Mouse (Mus musculus): ENCODE measurements around the gene Rbm28.
"Not testable (repeated sequence)": the region's sequence is repeated elsewhere in the genome, so short reads cannot be mapped to it uniquely, and the experiment has no call there.

The Rbm28 gene

GRCm38 (mm10) chr6:29193961-29194750 lies 29.4 kb upstream of the Rbm28 start:
- DNase-seq (ENCODE audit: low spot score) = peak; percentile 36

DNA sequence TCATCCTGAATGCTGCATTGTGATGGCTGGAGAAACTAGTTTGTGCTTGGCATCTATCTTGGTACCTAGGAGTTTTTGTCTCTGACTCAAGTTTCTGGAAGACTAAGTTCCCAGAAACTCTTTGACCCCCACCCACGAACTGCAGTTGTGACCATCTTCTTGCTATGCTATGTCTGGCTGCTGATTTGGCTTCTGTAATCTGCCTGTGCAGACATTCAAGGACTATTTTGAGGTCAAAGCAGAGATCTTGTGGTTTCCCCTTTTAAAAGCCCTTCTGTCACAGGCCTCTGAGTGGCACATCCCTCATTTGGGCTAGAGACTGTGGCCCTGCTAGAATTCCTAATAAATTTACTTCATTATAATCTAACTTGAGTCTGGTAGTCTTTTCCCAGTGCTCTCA lies 23.1 kb upstream of the Rbm28 start:
- DNase-seq (ENCODE audit: low spot score) = no peak

GRCm38 (mm10) chr6:29179843-29180242 lies 15.0 kb upstream of the Rbm28 start:
- DNase-seq (ENCODE audit: low spot score) = no peak

- DNase-seq (ENCODE audit: low spot score) = peak; percentile 62
These were observed 14.3 kb upstream of the Rbm28 start, which contains the start of gene Prrt4 for GRCm38 (mm10) chr6:29178888-29179658. Gene Prrt4 (minus strand): TSS chr6:29179584.

GRCm38 (mm10) chr6:29177901-29178879 lies 13.4 kb upstream of the Rbm28 start:
- DNase-seq (ENCODE audit: low spot score) = peak; percentile 40

DNA sequence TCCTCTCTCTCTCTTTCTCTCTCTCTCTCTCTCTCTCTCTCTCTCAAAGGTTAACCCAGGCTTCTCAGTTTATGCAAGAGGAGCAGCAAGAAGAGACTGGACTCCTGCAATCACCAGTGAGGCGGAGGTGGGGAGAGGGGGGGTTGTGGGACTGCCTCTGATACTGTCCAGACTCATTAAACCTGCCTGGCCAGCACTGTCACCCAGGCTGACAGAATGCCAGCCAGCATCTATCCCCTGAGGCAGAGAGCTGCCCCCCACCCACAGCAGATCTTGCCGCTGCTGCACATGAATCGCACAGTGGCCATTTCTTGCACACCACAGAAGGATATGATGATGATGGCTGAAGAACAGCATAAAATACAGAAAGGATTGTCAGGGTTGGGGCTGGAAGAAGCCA lies 10.3 kb upstream of the Rbm28 start:
- no peak for DNase-seq (ENCODE audit: low spot score)

GRCm38 (mm10) chr6:29174368-29174767 lies 9.6 kb upstream of the Rbm28 start:
- peak; percentile 57 for DNase-seq (ENCODE audit: low spot score)

DNA sequence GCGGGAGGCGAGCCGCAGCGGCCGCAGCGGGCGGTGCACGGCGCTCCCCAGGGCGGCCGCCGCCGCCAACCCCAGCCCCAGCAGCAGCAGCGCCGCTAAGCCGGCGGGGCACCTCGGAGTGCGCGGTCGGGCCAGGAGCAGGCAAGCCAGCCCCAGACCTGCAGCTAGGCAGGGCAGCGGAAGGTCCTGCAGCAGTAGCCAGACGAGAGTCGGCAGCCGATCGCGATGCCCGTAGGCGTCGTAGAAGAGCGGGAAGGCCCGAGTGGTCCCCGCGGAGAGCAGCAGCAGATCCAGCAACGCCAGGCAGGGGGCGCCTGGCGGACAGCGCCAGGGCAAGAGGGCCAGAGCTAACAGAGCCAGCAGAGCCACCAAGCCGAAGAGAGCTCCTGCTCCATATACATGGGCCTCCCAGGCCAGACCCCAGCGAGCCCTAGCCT lies 6.2 kb upstream of the Rbm28 start:
- peak; percentile 92 for DNase-seq (ENCODE audit: low spot score)

GRCm38 (mm10) chr6:29170063-29170921 lies 5.5 kb upstream of the Rbm28 start:
- DNase-seq (ENCODE audit: low spot score) = peak; percentile 65

- DNase-seq (ENCODE audit: low spot score) = no peak
These were observed 4.9 kb upstream of the Rbm28 start for GRCm38 (mm10) chr6:29169675-29170062.

GRCm38 (mm10) chr6:29168871-29169270 lies 4.1 kb upstream of the Rbm28 start:
- no peak for DNase-seq (ENCODE audit: low spot score)

DNA sequence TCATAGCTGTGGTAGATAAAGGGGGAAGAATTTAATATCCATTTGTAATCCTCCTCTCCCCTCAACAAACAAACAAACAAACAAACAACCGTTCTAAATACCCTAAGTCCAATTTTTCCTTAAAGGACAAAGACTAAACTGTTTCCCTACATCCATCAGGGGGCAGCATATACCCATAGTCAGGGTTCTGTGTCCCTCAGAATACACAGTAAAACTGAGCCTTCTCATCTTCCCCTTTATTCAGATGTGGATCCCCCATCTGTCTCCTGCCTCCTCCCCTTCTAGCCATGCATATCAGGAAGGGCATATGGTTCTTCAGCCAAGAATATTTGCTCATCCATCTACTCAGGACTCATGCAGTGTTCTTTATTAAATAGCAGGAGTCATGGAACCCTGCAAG lies 1.4 kb upstream of the Rbm28 start:
- DNase-seq (ENCODE audit: low spot score) = peak; percentile 84

DNA sequence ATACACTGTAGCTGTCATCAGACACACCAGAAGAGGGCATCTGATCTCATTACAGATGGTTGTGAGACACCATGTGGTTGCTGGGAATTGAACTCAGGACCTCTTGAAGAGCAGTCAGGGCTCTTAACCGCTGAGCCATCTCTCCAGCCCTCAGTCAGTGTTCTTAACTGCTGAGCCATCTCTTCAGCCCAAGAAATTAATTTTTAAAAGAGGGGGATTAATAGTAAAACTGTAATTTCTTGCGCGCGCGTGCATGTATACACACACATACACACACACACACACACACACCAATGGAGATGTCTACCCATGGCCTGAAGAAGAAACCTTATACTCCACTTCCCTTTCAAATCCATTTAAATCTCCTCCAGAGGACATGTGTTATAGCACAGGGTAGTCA lies 3.5 kb downstream of the Rbm28 start:
- DNase-seq (ENCODE audit: low spot score) = not testable (repeated sequence)

DNA sequence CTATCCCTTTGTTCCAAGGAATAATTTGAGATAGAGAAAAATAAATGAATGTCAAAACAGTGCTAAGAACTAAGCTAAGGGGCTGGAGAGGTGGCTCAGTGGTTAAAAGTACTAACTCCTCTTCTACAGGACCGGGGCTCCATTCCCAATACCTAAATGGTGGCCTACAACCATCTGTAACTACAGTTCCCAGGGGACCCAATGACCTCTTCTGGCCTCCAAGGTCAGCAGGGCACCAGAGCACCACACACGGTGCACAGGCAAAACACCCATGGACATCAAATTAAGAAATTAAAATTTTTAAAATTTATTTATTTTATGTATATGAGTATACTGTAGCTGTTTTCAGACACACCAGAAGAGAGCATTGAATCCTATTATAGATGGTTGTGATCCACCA lies 4.0 kb downstream of the Rbm28 start:
- no peak for DNase-seq (ENCODE audit: low spot score)

- DNase-seq (ENCODE audit: low spot score) = no peak
These were observed 8.5 kb downstream of the Rbm28 start for GRCm38 (mm10) chr6:29156326-29156725.

DNA sequence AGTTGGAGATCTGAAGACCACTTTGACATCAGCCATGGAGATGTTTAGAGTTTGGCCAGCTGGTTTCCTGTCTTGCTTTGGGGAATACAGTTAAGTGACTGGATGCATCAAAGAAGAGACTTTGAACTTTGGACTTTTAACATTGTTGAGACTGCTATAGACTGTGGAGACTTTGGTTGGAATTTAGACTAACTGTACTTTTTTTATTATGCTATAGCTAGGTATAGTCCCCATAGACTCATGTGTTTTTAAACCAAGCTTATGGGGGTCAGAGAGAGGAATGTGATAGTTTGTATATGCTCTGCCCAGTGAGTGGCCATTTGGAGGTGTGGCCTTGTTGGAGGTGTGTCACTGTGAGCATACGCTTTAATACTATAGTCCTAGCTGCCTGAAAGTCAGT lies 14.8 kb downstream of the Rbm28 start:
- DNase-seq (ENCODE audit: low spot score) = no peak

DNA sequence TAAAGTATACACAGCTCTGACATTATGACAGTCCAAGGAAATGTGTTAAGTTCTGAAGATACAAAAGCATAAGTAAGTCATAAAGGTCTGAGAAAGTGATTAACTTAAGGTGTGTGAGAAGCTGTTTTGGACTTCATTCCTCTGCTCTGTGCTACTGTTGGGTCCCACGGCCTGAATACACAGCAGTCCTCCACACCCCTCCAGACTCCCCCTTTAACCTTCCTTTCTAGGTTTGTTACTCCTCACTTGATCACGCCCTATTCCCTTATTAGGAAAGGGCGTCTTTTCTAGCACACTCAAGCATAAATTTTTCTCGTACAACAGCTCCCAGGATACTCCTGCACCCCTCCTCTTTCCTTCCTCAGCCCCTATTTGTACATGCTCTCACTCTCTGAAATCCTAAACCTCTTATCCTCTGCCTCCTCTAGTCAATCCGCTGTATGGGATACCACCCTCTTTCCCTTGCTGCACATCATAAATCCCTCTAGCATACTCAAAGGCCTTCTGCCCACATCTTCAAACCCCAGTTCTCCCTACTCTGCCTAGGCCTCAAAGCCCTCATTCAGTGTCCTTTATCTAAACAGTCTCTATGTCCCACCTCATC lies 17.3 kb downstream of the Rbm28 start:
- no peak for DNase-seq (ENCODE audit: low spot score)

- DNase-seq (ENCODE audit: low spot score) = no peak
These were observed 18.2 kb downstream of the Rbm28 start for GRCm38 (mm10) chr6:29146641-29147040.

DNA sequence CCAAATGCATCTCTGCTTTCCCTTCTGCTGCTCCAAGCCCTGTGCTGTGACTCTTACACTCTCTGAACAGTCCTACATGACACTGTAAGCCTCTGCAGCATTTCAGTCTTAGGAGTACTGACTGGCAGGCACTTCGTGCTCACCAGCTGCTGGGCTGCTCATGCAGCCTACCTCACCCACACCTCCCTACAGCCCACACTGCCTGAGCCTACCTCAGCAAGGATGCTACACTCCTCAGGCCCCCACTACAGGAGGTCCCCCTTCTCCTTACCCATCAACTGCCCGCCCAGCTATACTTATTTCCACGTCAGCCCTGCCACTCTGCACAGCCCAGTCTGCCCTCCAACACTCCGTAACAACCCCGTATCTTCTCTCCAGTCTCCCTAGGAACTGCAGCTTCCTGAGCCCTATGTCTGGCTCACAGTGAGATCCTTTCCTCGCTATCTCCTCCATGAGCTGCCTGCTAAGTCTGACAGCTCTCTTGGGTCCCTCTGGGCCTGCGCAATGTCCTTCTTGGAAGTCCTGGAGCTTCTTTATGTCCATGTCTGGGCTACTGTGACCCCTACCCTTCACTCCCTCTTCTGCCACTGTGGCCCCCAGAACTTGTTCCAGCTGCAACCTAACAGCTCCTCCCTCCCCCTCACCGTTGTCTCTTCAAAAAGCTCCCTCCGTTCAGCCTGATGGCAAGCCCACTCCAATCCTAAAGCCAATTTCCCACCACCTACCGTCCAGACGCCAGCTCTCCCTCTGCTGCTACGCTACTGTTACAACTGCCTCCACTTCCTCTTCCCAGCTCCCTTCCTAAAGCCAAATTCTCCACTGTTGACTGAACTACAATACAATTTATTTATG lies 19.1 kb downstream of the Rbm28 start:
- DNase-seq (ENCODE audit: low spot score) = no peak

- no peak for DNase-seq (ENCODE audit: low spot score)
These were observed 19.8 kb downstream of the Rbm28 start for GRCm38 (mm10) chr6:29144971-29145370.

All from embryo, embryonic 10.5 days (tissue).